Mouse (Mus musculus) heart, adult 8-10 months (tissue): ENCODE measurements around the gene Lsamp. TPM values are rescaled to one million over a fixed set of nuclear protein-coding genes. Genes with fewer than 3 reads are reported as not detected.
"Not testable (repeated sequence)": the region's sequence is repeated elsewhere in the genome, so short reads cannot be mapped to it uniquely, and the experiment has no call there.

ENCODE experiments used
- DNase-seq: peaks from one replicate; pipeline ENCODE4 v3.0.0; 2022; ENCODE audit warnings: low spot score
- total RNA-seq, 4 experiments: library from RNA; stranded (reverse); gene quantifications; 2 replicates each; pipeline ENCODE4 v1.2.4; 2022

The Lsamp gene
- total RNA-seq, 4 experiments from 2014 or later = 1.0 to 2.0 (median 1.4) TPM

DNA sequence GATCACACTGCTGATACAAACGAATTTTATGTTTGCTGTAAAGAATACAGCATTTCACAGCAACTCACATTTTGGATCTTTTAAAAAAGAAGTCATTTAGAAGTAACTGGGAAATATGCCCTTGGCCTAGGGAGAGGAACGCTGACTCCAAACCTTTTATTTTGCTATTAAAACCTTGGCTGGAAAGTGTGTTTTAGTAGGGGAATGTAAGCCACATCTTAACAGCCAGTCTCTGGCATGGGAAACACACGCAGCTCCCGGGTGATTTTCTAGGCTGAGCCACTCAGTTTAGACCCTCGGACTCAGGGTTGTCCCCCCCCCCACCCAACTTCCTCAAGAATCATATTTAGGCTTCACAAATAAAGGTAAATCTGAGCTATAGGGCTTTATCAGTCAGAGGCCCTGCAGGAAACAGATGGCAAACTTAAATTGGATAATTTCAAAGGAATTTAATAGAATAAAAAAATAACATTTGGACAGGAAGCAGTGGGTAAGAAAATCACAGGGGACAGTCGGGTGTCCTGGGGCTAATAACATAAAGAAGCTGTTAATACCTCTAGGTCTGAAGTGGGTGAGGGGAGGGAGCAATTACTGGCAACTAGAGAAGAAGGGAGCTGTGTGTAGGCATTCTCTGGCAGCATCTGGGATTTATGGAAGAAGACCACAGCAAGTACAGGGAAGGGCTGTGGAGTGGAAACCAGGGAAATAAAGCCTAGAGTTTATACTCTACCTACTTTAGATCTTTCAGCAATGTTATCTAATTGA, 1933.1 kb downstream of the Lsamp start:
- DNase-seq = no peak

DNA sequence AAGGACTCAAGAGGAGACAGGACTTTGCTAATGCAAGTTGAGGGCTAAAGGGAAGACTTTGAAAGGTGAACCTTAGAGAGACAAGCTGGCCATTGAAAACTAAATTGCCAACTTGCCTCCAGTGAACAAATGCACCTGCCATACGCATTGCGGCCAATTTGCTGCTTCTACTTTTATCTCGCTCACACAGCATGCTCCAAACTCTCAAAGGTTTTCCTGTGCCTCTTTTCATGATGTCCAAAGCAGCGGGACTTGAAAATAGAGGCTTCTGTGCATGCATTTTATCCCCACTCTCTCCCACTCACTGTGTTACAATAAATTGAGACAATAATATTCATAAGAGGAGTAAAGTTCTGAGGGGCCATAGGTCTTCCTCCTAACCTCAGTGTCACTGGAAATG, 1945.4 kb downstream of the Lsamp start:
- DNase-seq = no peak

DNA sequence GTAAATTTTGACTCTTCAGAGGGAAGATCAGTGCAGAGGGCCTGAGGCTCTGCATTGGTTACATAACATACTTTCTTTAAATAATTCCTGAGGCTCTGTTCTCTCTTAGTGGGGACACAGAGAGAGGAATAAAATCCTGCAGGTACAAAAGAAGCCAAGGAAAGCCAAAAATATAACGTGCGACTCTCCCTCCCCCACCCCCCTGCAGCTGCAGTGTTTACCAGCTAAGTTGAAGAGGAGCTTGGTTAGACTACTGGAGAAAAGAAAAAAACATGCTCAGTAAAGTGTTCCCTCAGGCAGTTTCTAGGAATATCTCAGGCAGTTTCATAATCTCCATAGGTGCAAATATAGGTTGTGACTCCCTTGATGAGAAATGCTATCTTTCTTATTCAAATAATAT, 1951.5 kb downstream of the Lsamp start:
- no peak for DNase-seq

DNA sequence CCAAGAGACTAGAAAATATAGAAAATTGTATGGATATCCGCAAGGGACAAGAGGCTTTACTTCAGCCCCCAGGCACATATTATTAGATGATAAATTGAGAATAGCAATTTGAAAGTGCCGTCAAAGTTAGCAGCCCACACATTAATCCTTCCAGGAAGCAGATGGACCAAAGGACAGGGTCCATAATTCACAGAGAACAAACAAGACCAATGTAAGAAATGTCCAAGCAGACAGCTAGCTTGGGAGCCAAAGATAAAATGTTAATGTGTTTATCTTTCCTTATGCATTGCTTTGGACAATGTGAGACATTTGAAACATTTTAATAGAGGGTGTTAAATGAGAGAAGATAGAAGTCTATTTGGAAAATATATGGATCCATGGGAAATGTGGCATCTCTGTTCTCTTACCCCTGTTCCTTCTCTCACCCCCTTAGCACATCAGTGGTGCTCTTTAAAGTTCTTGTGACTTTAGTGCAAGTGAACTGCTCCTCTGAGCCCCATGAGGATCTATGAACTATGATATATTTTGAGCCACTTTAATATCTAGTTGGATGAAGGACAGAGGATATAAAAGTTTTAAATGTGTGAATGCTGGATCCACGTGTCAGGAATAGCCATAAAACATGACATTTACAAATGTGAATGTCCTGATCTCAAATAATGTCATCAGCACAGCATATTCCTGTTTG, 1952.9 kb downstream of the Lsamp start:
- DNase-seq = no peak

DNA sequence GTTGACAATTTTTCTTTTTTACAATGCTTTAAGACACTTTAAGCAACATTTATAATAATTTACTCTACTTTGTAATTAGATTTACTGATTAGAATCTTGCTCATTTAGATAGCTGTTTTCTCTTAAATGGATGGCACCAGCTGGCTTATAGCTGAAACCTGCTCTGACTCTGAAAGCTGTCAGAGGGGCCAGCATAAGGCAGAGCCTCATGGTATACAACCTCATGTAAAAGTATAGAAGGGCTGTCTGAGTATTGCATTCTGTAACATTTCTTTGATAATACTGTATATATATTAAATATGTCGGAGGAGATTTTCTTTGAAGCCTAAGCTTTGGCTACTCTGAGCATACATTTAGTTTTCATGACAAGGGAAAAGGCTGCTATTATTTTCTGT, 1953.4 kb downstream of the Lsamp start:
- DNase-seq = no peak

DNA sequence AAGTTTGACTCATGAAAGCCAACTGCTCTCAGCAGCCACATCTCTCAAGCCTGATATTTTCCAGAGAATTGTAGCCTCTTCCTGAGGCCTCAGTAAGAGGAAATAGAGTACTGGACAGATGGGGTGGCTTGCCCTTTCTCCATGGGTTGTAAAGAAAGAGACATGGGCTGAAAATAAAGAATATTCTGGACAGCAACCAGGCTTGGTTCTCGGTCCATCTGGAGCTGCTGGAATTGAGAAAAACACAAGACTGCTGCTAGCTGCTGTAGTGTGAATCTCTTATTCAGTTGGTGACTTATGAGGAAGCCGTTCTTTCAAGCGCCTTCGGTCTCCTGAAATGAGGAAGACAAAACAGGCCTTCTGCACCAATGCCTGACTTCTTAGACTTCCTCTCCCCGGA, 1954.1 kb downstream of the Lsamp start:
- no peak for DNase-seq

DNA sequence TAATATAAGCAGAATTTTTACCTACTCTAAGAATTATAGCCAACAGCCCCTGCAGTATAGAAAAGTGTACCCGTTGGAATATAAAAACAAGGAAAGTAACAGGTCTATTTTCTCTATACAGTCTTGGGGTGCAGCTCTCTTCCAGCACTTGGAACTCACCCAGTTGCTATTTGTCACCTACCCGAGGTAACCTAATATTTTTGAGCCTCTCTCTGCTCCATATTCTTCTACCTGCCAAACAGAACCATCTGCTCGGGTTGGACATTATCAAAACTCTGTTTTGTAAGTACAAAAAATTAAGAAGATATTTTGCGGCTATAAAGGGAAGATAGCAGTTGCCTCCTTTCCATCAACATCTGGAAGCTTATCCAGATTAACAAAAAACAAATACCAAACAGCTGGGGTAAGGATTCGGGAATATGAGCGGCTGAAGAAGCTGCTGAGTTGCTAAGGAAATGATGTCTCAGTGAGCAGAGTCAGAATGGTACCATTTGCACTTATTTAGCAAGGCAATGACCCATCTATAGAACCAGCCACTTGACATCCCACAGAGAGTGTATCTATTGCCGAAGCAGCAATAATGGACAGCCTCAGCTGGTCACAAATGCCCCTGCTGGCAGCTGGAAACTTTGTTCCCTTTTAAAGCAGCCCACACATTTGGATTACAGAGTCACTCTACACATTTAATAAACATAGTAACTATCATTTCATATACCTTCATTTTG, 1957.6 kb downstream of the Lsamp start:
- DNase-seq = no peak

DNA sequence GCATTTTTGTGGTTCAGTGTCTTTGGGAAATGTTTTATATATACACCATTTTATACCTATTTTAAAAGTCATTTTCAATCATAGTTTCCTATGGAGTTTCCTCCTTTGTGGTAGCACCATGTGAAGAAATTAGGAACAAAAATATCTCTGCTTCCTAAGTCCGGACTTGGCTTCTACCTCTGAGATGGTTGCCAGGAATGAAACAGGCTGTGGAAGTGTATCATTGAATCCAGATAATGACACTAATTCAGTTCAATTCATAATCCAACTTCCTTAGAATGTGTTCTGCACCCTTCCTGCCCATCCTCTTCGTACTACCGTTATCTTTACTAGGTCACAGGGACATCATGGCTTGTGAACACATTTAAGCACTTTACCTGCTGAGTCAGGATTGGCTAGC, 1973.7 kb downstream of the Lsamp start:
- no peak for DNase-seq

DNA sequence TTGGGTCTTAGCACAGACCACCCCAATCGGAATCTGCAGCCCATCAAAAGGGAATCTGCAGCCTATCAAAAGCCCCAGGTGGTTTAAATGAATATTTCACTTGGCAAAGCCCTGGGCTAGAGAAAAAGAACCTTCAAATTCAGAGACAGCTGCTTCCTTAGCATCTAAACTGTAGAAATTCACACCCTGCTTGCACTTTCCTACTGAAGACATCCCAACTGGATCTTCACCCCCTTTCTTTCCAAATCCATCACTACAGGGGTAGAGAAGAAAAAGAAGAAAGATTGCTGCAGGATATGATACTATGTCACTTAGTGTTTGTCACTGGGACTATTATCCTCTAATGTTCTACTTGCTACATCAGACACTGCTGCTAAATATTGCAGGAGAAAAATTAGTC, 1981.5 kb downstream of the Lsamp start:
- DNase-seq = no peak

DNA sequence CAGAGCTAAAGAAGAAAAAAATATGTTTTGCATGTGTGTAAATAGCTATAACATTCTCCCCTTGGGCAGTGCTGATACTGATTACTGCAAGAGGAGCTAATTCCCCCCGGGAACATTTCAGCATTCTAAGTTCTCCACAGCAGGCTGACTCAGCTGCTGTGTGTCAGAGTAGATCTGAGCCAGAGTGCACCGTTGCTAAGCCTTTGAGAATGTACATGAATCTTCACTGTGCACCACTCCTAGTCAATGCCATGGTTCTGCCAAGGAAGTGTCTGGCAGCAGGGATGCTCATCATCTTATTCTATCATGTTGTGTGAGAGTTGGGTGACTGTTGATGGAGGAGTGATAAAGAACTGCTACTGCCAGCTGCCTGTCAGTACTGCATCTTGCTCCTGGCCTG, 1985.1 kb downstream of the Lsamp start:
- DNase-seq = no peak

DNA sequence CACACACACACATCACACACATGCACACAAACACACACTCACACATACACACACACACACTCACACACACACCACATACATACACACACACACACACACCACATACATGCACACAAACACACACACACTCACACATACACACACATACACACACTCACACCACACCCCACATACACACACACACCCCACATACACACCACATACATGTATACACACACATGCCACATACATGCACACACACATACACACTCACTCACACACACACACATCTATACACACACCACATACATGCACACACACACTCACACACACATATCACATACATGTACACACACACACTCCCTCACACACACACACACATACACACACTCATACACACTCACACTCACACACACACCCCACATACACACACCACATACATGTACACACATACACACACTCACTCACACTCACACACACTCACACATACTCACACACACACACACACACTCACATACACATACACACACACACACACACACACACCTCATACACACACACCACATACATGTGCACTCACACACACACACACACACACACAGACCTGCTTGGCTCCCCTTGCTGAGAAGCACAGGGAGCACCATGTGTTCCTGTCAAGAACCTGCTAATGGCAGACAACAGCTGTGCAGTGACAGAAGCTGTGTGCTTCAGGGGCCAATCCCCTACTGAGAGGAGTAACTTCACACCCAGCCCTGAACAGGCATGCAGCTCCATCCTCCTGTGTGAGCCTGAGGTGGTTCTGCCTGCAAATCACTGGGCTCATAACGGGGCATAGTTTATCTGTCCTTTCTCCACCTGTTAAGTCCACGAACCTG, 1990.9 kb downstream of the Lsamp start:
- no peak for DNase-seq

DNA sequence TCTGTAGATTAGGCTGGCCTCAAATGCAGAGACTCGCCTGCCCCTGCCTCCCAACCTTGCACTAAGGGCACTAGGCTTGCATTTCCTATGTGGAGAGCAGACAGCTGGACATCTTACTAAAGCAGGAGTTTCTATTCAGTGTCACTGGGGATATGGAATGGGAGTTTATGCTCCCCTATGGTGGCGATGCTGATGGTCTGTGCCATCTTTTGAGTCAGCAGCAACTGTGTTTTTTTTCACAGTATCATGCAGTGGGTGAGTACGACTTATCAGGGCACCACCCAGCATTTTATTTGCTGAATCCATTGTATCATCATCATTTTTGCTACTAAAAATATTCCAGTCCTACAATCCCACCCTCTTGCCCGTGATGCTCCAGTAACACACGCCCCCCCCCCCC, 1992.7 kb downstream of the Lsamp start:
- DNase-seq = no peak

DNA sequence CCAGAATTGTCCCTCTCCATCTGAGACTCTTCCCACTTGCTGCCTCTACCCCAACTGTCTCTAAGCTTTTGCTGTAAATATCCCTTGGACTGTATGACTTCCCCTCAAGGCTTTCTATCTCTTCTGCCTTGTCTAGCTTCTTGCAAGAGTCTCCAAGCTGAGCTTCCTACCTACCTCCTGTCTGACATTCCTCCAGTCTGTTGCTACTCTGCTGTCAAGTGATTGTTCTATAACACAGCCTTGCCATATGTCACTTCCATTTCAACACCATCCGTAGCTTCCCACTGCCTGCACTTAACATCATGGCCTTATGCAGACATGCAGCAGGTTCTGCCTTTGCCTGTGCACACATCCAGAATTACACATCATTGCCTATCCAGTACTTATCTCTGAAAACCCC, 2012.8 kb downstream of the Lsamp start:
- DNase-seq = no peak

DNA sequence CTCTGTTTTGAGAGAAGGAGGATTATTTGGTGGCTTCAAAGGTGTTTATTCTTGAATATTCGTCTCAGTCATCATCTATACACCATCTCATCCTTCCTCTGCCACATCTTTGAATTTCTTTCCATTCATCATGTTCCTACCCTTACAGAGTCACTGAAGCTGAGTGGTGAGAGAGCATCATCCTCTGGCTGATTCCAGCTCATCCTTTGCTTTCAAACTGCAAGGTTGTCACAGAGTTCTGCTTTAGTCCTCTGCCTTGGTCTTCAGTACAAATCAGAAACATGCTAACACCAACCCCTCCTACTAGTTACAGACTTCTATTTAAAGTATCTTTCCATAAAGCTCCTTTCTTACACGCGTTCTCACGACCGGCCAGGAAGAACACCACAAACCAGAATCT, 2018.8 kb downstream of the Lsamp start:
- no peak for DNase-seq

DNA sequence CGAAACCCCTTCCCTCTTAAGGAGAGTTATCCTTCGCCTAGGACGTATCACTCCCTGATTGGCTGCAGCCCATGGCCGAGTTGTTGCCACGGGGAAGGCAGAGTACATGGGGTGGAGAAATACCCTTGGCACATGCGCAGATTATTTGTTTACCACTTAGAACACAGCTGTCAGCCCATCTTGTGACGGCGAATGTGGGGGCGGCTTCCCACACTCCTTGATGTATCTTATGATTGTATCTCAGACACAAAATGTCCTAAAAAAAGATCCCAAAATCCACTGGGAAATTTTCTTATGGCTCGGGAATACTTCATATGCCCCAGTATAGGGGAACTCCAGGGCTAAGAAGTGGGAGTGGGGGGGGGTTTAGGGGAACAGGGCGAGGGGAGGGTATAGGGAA, 2019.3 kb downstream of the Lsamp start:
- not testable (repeated sequence) for DNase-seq

DNA sequence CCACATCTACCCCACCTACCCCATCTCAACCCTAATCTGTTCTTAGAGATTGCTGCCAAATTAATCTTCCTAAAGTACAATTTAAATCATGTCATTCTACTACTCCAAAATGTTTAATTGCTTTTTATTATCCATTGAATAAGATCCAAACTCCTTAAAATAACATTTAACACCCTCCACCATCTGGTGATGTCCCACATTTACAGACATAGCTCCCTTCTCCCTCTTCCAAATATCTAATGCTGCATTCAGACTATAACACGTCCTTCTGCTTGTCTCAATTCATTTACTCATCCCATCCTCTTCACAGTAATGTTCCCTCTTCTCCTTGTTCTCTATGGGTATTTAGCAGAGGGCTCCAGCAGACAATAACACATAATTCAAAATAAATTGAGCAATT, 2020.0 kb downstream of the Lsamp start:
- no peak for DNase-seq

DNA sequence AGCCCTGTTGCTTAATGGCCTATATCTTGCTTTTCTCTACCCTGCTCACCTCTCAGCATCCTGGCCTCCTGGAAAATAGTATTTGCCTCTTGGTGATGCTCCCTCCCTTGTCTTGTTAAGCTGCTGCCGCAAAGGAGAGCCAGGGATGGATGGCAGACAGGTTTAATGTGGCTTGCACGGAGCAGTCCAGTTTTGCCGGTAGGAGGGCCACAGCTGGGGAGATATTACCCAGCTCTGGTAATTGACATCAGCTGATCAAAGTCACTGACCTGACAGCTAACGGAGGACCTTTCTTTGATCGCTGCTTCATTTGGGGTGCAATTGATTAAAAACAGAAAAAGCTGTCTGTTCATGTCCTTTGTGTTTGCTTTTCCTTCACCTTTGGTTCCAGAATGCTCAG, 2030.8 kb downstream of the Lsamp start:
- no peak for DNase-seq

DNA sequence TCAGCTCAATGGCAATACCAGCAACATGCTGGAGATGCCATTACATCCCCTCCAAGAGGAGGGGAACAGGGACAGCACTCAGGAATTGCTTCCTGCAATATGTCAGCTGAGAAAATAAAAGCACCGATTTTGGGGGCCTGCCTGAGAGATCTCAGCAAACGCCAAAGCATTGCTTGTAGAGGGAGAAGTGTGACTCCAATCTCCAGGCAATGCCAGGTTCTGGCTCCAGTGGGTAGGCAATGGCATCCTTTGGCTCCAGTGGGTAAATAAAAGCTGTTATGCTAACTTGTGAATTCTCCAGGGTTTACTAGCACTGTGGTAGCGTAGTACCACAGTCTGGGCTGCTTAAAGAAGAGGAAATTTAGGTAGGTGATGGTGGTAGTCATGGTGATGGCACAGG, 2031.3 kb downstream of the Lsamp start:
- no peak for DNase-seq

DNA sequence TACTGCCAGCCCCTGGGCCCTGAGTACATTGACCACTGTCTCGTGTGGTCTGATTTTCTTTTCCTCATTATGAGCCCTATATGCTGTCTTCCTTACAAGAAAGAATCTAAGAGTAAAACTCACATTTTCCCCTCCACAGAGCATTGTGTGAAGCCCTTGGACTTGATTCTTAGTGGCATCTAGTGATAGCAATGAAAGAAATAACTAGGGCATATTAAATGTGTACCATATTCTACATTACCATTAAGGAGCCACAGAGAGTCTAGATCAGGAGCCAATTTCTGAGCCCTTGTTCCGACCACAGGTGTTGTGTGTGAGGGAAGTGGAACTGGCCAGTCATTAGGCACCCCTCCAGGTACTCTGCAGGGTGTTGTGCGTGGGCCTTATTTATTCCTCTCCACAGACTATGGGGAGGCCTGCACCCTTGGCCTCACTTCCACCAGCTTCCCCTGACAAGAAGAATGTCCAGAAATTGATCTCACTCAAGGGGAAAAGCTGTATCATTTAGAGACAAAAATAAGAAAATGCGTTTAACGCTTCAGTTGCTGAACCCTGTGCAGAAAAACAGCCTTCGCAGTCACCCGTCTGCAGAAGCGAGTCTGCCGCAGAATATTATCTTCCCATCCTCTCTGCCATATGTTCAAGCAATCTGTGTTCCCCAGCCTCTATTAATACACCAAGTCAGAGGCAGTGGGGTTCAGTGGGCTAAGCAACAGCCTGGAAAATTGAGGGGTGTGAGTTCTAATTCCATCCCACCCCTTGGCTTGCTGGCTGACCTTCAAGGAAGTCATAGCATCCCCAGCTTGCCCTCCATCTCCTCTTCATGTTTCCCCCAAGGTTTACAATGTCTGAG, 2032.9 kb downstream of the Lsamp start:
- DNase-seq = no peak

DNA sequence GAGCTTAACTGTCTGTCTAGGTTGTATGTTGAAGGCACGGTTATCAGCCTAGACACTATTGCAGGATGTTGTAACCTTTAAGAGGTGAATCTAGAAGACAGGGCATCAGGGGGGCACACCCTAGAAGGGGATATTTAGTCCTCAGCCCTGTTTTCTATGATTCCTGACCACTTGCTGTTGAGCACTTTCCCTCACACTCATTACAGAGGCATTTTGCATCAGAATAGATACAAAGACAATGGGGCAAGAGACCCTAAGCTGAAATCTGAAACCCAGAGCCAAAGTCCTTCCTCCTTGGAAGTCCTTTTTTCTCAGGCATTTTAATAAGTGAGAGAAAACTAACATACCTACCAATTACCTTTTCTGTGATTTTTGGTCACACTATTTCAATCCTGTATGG, 2038.4 kb downstream of the Lsamp start:
- DNase-seq = no peak

DNA sequence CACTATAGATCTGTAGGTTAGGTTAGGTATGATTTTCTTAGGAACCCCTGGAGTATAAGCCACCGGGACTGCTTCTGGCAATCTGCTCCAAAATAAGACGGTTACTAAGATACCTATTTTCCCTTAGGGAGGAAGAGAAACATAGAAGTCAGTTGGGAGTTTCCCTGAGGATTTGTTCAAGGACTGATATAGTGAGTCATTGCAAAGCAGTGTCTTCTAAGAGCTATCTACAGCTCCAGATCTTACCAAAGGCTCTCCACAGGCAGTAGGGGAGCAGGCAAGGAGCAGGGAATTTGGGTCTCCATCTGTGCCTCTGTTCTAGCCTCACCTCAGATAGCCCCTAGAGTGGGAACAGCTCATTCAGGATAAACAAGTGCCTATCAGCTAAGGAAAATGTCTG, 2047.9 kb downstream of the Lsamp start:
- no peak for DNase-seq
